Mouse (Mus musculus) cerebellum, adult 2 months (tissue): ENCODE measurements around the gene Lysmd1.

Experiments
- CTCF ChIP-seq: fragments of 200-500 bp; IDR thresholded peaks from 2 replicates; pipeline ENCODE4 v1.5.1; 2011; ENCODE audit warnings: low read depth, mild to moderate bottlenecking, control low read depth, low read length, moderate library complexity, borderline replicate concordance; ENCODE audit not compliant: insufficient read depth
- POLR2A ChIP-seq: fragments of 200-500 bp; IDR thresholded peaks from 2 replicates; pipeline ENCODE4 v1.6.1; 2011; ENCODE audit warnings: low read length, control low read depth, borderline replicate concordance; ENCODE audit not compliant: insufficient read depth

- TF ChIP-seq CTCF, result no peak
- no peak for TF ChIP-seq POLR2A
These were observed 33.0 kb upstream of the Lysmd1 start for GRCm38 (mm10) chr3:95100854-95101253.
